Mouse (Mus musculus) spleen, adult 2 months (tissue): ENCODE results near the gene Pls3.

Source experiments
- CTCF ChIP-seq: fragments of 200-500 bp; IDR thresholded peaks from 2 replicates; pipeline ENCODE4 v1.5.1; 2011; ENCODE audit warnings: mild to moderate bottlenecking, inconsistent platforms; ENCODE audit not compliant: insufficient read depth, insufficient read length, insufficient replicate concordance; ENCODE audit errors: extremely low read depth
- POLR2A ChIP-seq: fragments of 200-500 bp; IDR thresholded peaks from 2 replicates; pipeline ENCODE4 v1.6.1; 2011; ENCODE audit warnings: low read depth, low read length, inconsistent platforms

- TF ChIP-seq CTCF (no peak), POLR2A (no peak)
Observed at GRCm38 (mm10) chrX:75861715-75862114, 13.3 kb downstream of the Pls3 start.
